Mouse (Mus musculus): ENCODE results near the gene Gtf3c2.

DNA sequence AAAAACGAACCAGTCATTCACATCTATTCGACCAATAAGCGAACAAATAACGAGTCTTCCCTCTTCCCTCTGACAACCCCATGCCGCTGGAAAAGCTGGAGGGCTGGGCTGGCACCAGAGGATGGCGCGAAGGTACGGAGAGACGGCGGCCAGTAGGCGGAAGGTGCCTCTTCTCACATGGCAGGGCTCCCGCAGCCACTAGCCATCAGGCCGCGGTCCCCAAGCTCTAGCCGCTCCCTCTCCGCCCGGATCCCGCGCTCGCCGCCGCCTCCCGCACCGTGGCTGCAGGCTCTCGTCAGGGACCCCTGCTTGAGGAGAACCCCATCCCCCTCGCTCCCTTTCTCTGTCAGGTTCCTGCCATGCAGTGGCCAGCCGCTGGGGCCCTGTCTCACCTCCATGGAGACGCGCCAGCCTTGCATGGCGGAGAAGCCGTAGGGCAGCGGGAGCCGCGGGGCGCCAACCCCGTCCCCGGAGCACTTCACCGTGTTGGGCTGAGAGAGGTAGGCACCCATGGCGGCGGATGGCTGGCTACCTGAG lies 40.0 kb upstream of the Gtf3c2 start:
- TF ChIP-seq MAFK (IDR thresholded peaks at IDR 0.05; ENCODE audit: insufficient read depth, low read depth, low read length) (no peak), ZNF384 (IDR thresholded peaks at IDR 0.05; ENCODE audit: low read depth, low read length) (no peak), HCFC1 (IDR thresholded peaks at IDR 0.05; ENCODE audit: borderline replicate concordance, insufficient read depth, low read length) (no peak), CHD2 (IDR thresholded peaks at IDR 0.05; ENCODE audit: low read depth, low read length) (no peak), ZC3H11A (IDR thresholded peaks at IDR 0.05; ENCODE audit: borderline replicate concordance, low read depth, low read length) (no peak)

All from ES-E14 (cell line).